Mouse (Mus musculus): ENCODE data around the gene Zfp366.

DNA sequence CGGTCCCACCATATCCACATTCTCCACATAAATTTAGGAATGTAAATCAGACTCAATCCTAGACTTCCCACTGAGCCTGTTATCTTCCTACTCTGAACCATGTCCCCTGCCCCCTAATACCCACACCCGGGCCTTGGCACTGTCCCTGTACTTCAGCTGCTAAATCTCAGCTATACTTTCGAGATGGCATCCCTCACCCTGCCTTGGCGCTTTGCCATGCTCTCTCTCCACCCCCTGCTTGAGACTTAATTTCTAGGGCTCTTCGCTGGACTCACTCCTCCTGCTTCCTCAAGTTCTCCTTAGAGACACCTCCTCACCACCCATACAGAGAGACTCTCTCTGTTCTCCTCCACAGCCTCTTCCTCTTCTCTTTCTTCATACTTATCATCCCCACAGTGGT is 115.3 kb downstream of the Zfp366 start:
- TF ChIP-seq POLR2A (IDR thresholded peaks at IDR 0.05; ENCODE audit: low read depth, low read length) (no peak), CTCF (IDR thresholded peaks at IDR 0.05; ENCODE audit: extremely low read depth, insufficient read length, insufficient replicate concordance, low read depth, low read length) (no peak)
